Mouse (Mus musculus) brain, embryonic 14.5 days (tissue): ENCODE measurements around the gene Cfap43.

Source experiments
- CTCF ChIP-seq: fragments of 200-500 bp; IDR thresholded peaks from 2 replicates; pipeline ENCODE4 v1.5.1; 2012; ENCODE audit warnings: inconsistent platforms, mild to moderate bottlenecking, moderate library complexity, borderline replicate concordance; ENCODE audit not compliant: insufficient read depth, insufficient read length; ENCODE audit errors: extremely low read depth
- POLR2A ChIP-seq: fragments of 200-500 bp; IDR thresholded peaks from 2 replicates; pipeline ENCODE4 v1.6.1; 2012; ENCODE audit warnings: mild to moderate bottlenecking, inconsistent platforms, borderline replicate concordance; ENCODE audit not compliant: poor library complexity, insufficient read depth, insufficient read length, severe bottlenecking; ENCODE audit errors: extremely low read depth

GRCm38 (mm10) chr19:47854796-47855783 is 64.0 kb downstream of the Cfap43 start, which contains the start of gene Gsto1:
- TF ChIP-seq POLR2A (peak; percentile 34; the same call in 1 of the 2 replicates), CTCF (no peak)
